In genomic region chr6:99172589-99172986, GRCm38 (mm10) we compare ENCODE assay signal across 12 mouse cellular contexts.
DNase-seq lines count a peak whose midpoint lies in the region; ATAC-seq and TF ChIP-seq lines count a peak whose summit lies in the region.
"Had no signal": no experiment of that assay in that cellular context is flagged by ENCODE, and none has a peak within 500 bp of the region (broad histone marks: within the 10 kb centered on the region; RNA-seq: fewer than 3 reads in every experiment).

No protein-coding gene starts in this region.

- H3K27me3 ChIP-seq in heart, embryonic 12.5 days (replicated peaks): no peaks in the 10 kb centered on the region
- H3K27me3 ChIP-seq in midbrain, embryonic 11.5 days (ENCODE audit: control insufficient read depth, insufficient read depth, low read length): no peaks in the 10 kb centered on the region
- H3K27me3 ChIP-seq in midbrain, embryonic 10.5 days (ENCODE audit: low read depth, poor library complexity, severe bottlenecking): no peaks in the 10 kb centered on the region
- no peaks in the 10 kb centered on the region for H3K27me3 ChIP-seq in liver, embryonic 12.5 days (replicated peaks)
- no peaks in the 10 kb centered on the region for H3K27me3 ChIP-seq in stomach, postnatal 0 days (ENCODE audit: control insufficient read depth, insufficient read depth, low read length)
- H3K27me3 ChIP-seq in midbrain, postnatal 0 days (ENCODE audit: insufficient read depth, low read length): no peaks in the 10 kb centered on the region

- ATAC-seq in heart, embryonic 12.5 days (ENCODE audit: insufficient number of reproducible peaks, low FRiP score): no peak
- ATAC-seq in midbrain, embryonic 11.5 days (ENCODE audit: low FRiP score): no peak
- no peak for ATAC-seq in liver, embryonic 12.5 days
- no peak for ATAC-seq in stomach, postnatal 0 days (ENCODE audit: low FRiP score, low TSS enrichment)
- no peak for ATAC-seq in midbrain, postnatal 0 days (ENCODE audit: low FRiP score)

- TF ChIP-seq EP300 in stomach, postnatal 0 days (optimal IDR thresholded peaks at IDR 0.05): no peak

- H3K4me2 ChIP-seq in heart, embryonic 12.5 days: peak overlapping the region; percentile 50
- H3K4me2 ChIP-seq in midbrain, embryonic 11.5 days: no peak overlapping the region
- H3K4me2 ChIP-seq in liver, embryonic 12.5 days: peak overlapping the region; percentile 35; the same call in 1 of the 2 replicates
- peak overlapping the region; percentile 28 for H3K4me2 ChIP-seq in stomach, postnatal 0 days (replicated peaks; ENCODE audit: low read depth)
- H3K4me2 ChIP-seq in midbrain, postnatal 0 days (ENCODE audit: low read depth, low read length, poor library complexity, severe bottlenecking): no peak overlapping the region

- TF ChIP-seq CTCF in stomach, postnatal 0 days (IDR thresholded peaks at IDR 0.05; ENCODE audit: low read depth): no peak
- TF ChIP-seq CTCF in midbrain, postnatal 0 days (IDR thresholded peaks at IDR 0.05): no peak

- no peaks in the 10 kb centered on the region for H3K9me3 ChIP-seq in heart, embryonic 12.5 days (replicated peaks)
- H3K9me3 ChIP-seq in midbrain, embryonic 11.5 days (ENCODE audit: control insufficient read depth, low read length): no peaks in the 10 kb centered on the region
- no peaks in the 10 kb centered on the region for H3K9me3 ChIP-seq in midbrain, embryonic 10.5 days (replicated peaks)
- H3K9me3 ChIP-seq in liver, embryonic 12.5 days (replicated peaks): no peaks in the 10 kb centered on the region
- no peaks in the 10 kb centered on the region for H3K9me3 ChIP-seq in stomach, postnatal 0 days (ENCODE audit: control insufficient read depth, low read length)
- no peaks in the 10 kb centered on the region for H3K9me3 ChIP-seq in midbrain, postnatal 0 days (ENCODE audit: low read length)
- H3K9me3 ChIP-seq: embryonic facial prominence, embryonic 10.5 days had no signal

- H3K4me1 ChIP-seq in heart, embryonic 12.5 days (replicated peaks): peaks cover 49% of the 10 kb centered on the region
- no peaks in the 10 kb centered on the region for H3K4me1 ChIP-seq in midbrain, embryonic 11.5 days (ENCODE audit: control insufficient read depth, insufficient read depth, low read length)
- H3K4me1 ChIP-seq in midbrain, embryonic 10.5 days: peaks cover 17% of the 10 kb centered on the region
- H3K4me1 ChIP-seq in liver, embryonic 12.5 days: peaks cover 35% of the 10 kb centered on the region
- H3K4me1 ChIP-seq in stomach, postnatal 0 days (replicated peaks; ENCODE audit: control insufficient read depth, insufficient read depth): peaks cover 4% of the 10 kb centered on the region
- H3K4me1 ChIP-seq in midbrain, postnatal 0 days (ENCODE audit: insufficient read depth, low read length): no peaks in the 10 kb centered on the region

- no peaks in the 10 kb centered on the region for H3K36me3 ChIP-seq in heart, embryonic 12.5 days
- H3K36me3 ChIP-seq in midbrain, embryonic 11.5 days (ENCODE audit: control insufficient read depth, insufficient read depth, low read length): no peaks in the 10 kb centered on the region
- no peaks in the 10 kb centered on the region for H3K36me3 ChIP-seq in midbrain, embryonic 10.5 days
- H3K36me3 ChIP-seq in liver, embryonic 12.5 days: no peaks in the 10 kb centered on the region
- H3K36me3 ChIP-seq in stomach, postnatal 0 days (ENCODE audit: control insufficient read depth, insufficient read depth, low read length): no peaks in the 10 kb centered on the region
- no peaks in the 10 kb centered on the region for H3K36me3 ChIP-seq in midbrain, postnatal 0 days (ENCODE audit: insufficient read depth, low read length)
- H3K36me3 ChIP-seq: embryonic facial prominence, embryonic 10.5 days had no signal

- peak overlapping the region; percentile 65 for H3K27ac ChIP-seq in heart, embryonic 12.5 days (ENCODE audit: poor library complexity, severe bottlenecking)
- no peak overlapping the region for H3K27ac ChIP-seq in midbrain, embryonic 11.5 days (ENCODE audit: low read depth, low read length)
- H3K27ac ChIP-seq in midbrain, embryonic 10.5 days (replicated peaks): no peak overlapping the region
- H3K27ac ChIP-seq in liver, embryonic 12.5 days: peak overlapping the region; percentile 68; the same call in 1 of the 2 replicates
- H3K27ac ChIP-seq in stomach, postnatal 0 days (replicated peaks): peak overlapping the region; percentile 82
- H3K27ac ChIP-seq in midbrain, postnatal 0 days (ENCODE audit: low read depth, low read length): no peak overlapping the region

- 36% methylated on average over 6 of the region's 6 CpGs for WGBS in heart, embryonic 12.5 days
- WGBS in midbrain, embryonic 11.5 days: 83% methylated on average over 6 of the region's 6 CpGs
- 92% methylated on average over 6 of the region's 6 CpGs for WGBS in midbrain, embryonic 10.5 days
- WGBS in liver, embryonic 12.5 days (ENCODE audit: insufficient replicate concordance): 54% methylated on average over 6 of the region's 6 CpGs
- 51% methylated on average over 6 of the region's 6 CpGs for WGBS in stomach, postnatal 0 days
- WGBS in midbrain, postnatal 0 days: 87% methylated on average over 6 of the region's 6 CpGs

- intact Hi-C loops in heart, postnatal 25 days (cut with DNase I): no loop called here

- H3K9ac ChIP-seq in heart, embryonic 12.5 days: no peak overlapping the region
- H3K9ac ChIP-seq in midbrain, embryonic 11.5 days (ENCODE audit: low read length): no peak overlapping the region
- no peak overlapping the region for H3K9ac ChIP-seq in liver, embryonic 12.5 days
- peak overlapping the region; percentile 18; the same call in 1 of the 2 replicates for H3K9ac ChIP-seq in stomach, postnatal 0 days (ENCODE audit: low read length)
- no peak overlapping the region for H3K9ac ChIP-seq in midbrain, postnatal 0 days (replicated peaks; ENCODE audit: low read length, poor library complexity, severe bottlenecking)

- DNase-seq in heart, postnatal 25 days (ENCODE audit: low spot score): no peak
- peak; percentile 53 for DNase-seq in midbrain, embryonic 11.5 days (ENCODE audit: low spot score, missing footprints)
- DNase-seq in midbrain, embryonic 10.5 days (ENCODE audit: low spot score): no peak
- no peak for DNase-seq in stomach, postnatal 0 days (ENCODE audit: low spot score)
- DNase-seq in midbrain, postnatal 0 days (ENCODE audit: low spot score): no peak
- no peak for DNase-seq in urinary bladder, adult 2 months (ENCODE audit: low spot score)
- DNase-seq: kidney, adult 18-20 months; right cerebral cortex, postnatal 14 days; thymus, postnatal 36 days had no signal

- no peak overlapping the region for H3K4me3 ChIP-seq in heart, embryonic 12.5 days
- H3K4me3 ChIP-seq in midbrain, embryonic 11.5 days (ENCODE audit: low read depth, low read length): no peak overlapping the region
- H3K4me3 ChIP-seq in midbrain, embryonic 10.5 days: no peak overlapping the region
- H3K4me3 ChIP-seq in liver, embryonic 12.5 days: no peak overlapping the region
- peak overlapping the region; percentile 3; the same call in 1 of the 2 replicates for H3K4me3 ChIP-seq in stomach, postnatal 0 days (ENCODE audit: low read depth, low read length)
- H3K4me3 ChIP-seq in midbrain, postnatal 0 days (ENCODE audit: low read depth, low read length): no peak overlapping the region
- H3K4me3 ChIP-seq: embryonic facial prominence, embryonic 10.5 days had no signal

Comparison
In these comparisons a context has a peak if more than half of its experiments do, and no peak if none do; other contexts are left out.
1. H3K27ac ChIP-seq: peak in heart, embryonic 12.5 days (single experiment), liver, embryonic 12.5 days (single experiment) and stomach, postnatal 0 days (single experiment); none in midbrain, embryonic 11.5 days (single experiment), midbrain, embryonic 10.5 days (single experiment) and midbrain, postnatal 0 days (single experiment).
2. H3K4me2 ChIP-seq: peak in heart, embryonic 12.5 days (single experiment), liver, embryonic 12.5 days (single experiment) and stomach, postnatal 0 days (single experiment); none in midbrain, embryonic 11.5 days (single experiment) and midbrain, postnatal 0 days (single experiment).